Mouse (Mus musculus): ENCODE results near the gene Speer4d. TPM values are rescaled to one million over a fixed set of nuclear protein-coding genes. Genes with fewer than 3 reads are reported as not detected.
"Not testable (repeated sequence)": the region's sequence is repeated elsewhere in the genome, so short reads cannot be mapped to it uniquely, and the experiment has no call there.

The Speer4d gene
- total and polyA plus RNA-seq, 2 experiments from 2014 or later, result not detected

- H3K27ac ChIP-seq (ENCODE audit: low read depth); DNase-seq (ENCODE audit: low spot score); H3K4me3 ChIP-seq (ENCODE audit: low read depth, low read length); H3K36me3 ChIP-seq (replicated peaks; ENCODE audit: control insufficient read depth, insufficient read depth, low read length); ATAC-seq (ENCODE audit: insufficient read depth, low read depth); H3K4me2 ChIP-seq (ENCODE audit: low read depth, low read length); H3K4me1 ChIP-seq (ENCODE audit: control insufficient read depth, insufficient read depth); H3K27me3 ChIP-seq (ENCODE audit: control insufficient read depth, insufficient read depth, low read length); H3K9ac ChIP-seq (replicated peaks; ENCODE audit: low read depth, low read length); H3K9me3 ChIP-seq (replicated peaks; ENCODE audit: control insufficient read depth, low read length): not testable (repeated sequence)
- 1% methylated on average over 1 of the region's 1 CpGs for WGBS
- TF ChIP-seq CTCF (IDR thresholded peaks at IDR 0.05; ENCODE audit: low read depth), result peak; percentile 27
Observed at GRCm38 (mm10) chr5:15610695-15611094, 8.2 kb upstream of the Speer4d start.

GRCm38 (mm10) chr5:15616195-15616594 is 2.7 kb upstream of the Speer4d start:
- H3K36me3 ChIP-seq (replicated peaks; ENCODE audit: control insufficient read depth, insufficient read depth, low read length); H3K27me3 ChIP-seq (ENCODE audit: control insufficient read depth, insufficient read depth, low read length); H3K9me3 ChIP-seq (replicated peaks; ENCODE audit: control insufficient read depth, low read length); H3K4me2 ChIP-seq (ENCODE audit: low read depth, low read length); H3K27ac ChIP-seq (ENCODE audit: low read depth); H3K9ac ChIP-seq (replicated peaks; ENCODE audit: low read depth, low read length); DNase-seq (ENCODE audit: low spot score); ATAC-seq (ENCODE audit: insufficient read depth, low read depth); H3K4me3 ChIP-seq (ENCODE audit: low read depth, low read length); H3K4me1 ChIP-seq (ENCODE audit: control insufficient read depth, insufficient read depth): not testable (repeated sequence)
- 63% methylated on average over 3 of the region's 3 CpGs for WGBS

- not testable (repeated sequence) for H3K4me3 ChIP-seq (ENCODE audit: low read depth, low read length); H3K4me2 ChIP-seq (ENCODE audit: low read depth, low read length); ATAC-seq (ENCODE audit: insufficient read depth, low read depth); H3K9ac ChIP-seq (replicated peaks; ENCODE audit: low read depth, low read length); H3K9me3 ChIP-seq (replicated peaks; ENCODE audit: control insufficient read depth, low read length); H3K36me3 ChIP-seq (replicated peaks; ENCODE audit: control insufficient read depth, insufficient read depth, low read length); DNase-seq (ENCODE audit: low spot score); H3K27ac ChIP-seq (ENCODE audit: low read depth); H3K4me1 ChIP-seq (ENCODE audit: control insufficient read depth, insufficient read depth); H3K27me3 ChIP-seq (ENCODE audit: control insufficient read depth, insufficient read depth, low read length)
- WGBS, result 22% methylated on average over 1 of the region's 1 CpGs
Observed at GRCm38 (mm10) chr5:15628136-15628535, 9.3 kb downstream of the Speer4d start.

- peak; percentile 15; the same call in 1 of the 2 replicates for TF ChIP-seq CTCF (IDR thresholded peaks at IDR 0.05; ENCODE audit: low read depth)
- 24% methylated on average over 5 of the region's 5 CpGs for WGBS
- H3K9me3 ChIP-seq (replicated peaks; ENCODE audit: control insufficient read depth, low read length); ATAC-seq (ENCODE audit: insufficient read depth, low read depth); DNase-seq (ENCODE audit: low spot score); H3K27ac ChIP-seq (ENCODE audit: low read depth); H3K4me3 ChIP-seq (ENCODE audit: low read depth, low read length); H3K4me1 ChIP-seq (ENCODE audit: control insufficient read depth, insufficient read depth); H3K9ac ChIP-seq (replicated peaks; ENCODE audit: low read depth, low read length); H3K27me3 ChIP-seq (ENCODE audit: control insufficient read depth, insufficient read depth, low read length); H3K4me2 ChIP-seq (ENCODE audit: low read depth, low read length); H3K36me3 ChIP-seq (replicated peaks; ENCODE audit: control insufficient read depth, insufficient read depth, low read length): not testable (repeated sequence)
Observed at GRCm38 (mm10) chr5:15630068-15630467, 11.2 kb downstream of the Speer4d start.

- not testable (repeated sequence) for H3K36me3 ChIP-seq (replicated peaks; ENCODE audit: control insufficient read depth, insufficient read depth, low read length); H3K9ac ChIP-seq (replicated peaks; ENCODE audit: low read depth, low read length); H3K27ac ChIP-seq (ENCODE audit: low read depth); H3K9me3 ChIP-seq (replicated peaks; ENCODE audit: control insufficient read depth, low read length); H3K4me1 ChIP-seq (ENCODE audit: control insufficient read depth, insufficient read depth); ATAC-seq (ENCODE audit: insufficient read depth, low read depth); H3K4me2 ChIP-seq (ENCODE audit: low read depth, low read length); H3K4me3 ChIP-seq (ENCODE audit: low read depth, low read length); H3K27me3 ChIP-seq (ENCODE audit: control insufficient read depth, insufficient read depth, low read length); DNase-seq (ENCODE audit: low spot score)
- 53% methylated on average over 2 of the region's 2 CpGs for WGBS
Observed at GRCm38 (mm10) chr5:15637637-15638036, 18.8 kb downstream of the Speer4d start.

- not testable (repeated sequence) for DNase-seq (ENCODE audit: low spot score); H3K4me1 ChIP-seq (ENCODE audit: control insufficient read depth, insufficient read depth); H3K36me3 ChIP-seq (replicated peaks; ENCODE audit: control insufficient read depth, insufficient read depth, low read length); H3K27me3 ChIP-seq (ENCODE audit: control insufficient read depth, insufficient read depth, low read length); H3K9me3 ChIP-seq (replicated peaks; ENCODE audit: control insufficient read depth, low read length); H3K4me2 ChIP-seq (ENCODE audit: low read depth, low read length); H3K9ac ChIP-seq (replicated peaks; ENCODE audit: low read depth, low read length); H3K4me3 ChIP-seq (ENCODE audit: low read depth, low read length); H3K27ac ChIP-seq (ENCODE audit: low read depth); ATAC-seq (ENCODE audit: insufficient read depth, low read depth)
- 24% methylated on average over 6 of the region's 6 CpGs for WGBS
Observed at GRCm38 (mm10) chr5:15645707-15646106, 26.8 kb downstream of the Speer4d start.
